Comparison of ENCODE assay signal across 29 mouse cellular contexts in genomic region chr10:21167842-21168241, GRCm38 (mm10).
"Had no signal": no experiment of that assay in that cellular context is flagged by ENCODE, and none has a peak within 500 bp of the region (broad histone marks: within the 10 kb centered on the region; RNA-seq: fewer than 3 reads in every experiment).

No protein-coding gene starts in this region.

- H3K4me3 ChIP-seq: left cerebral cortex, adult 2 months; limb, embryonic 10.5 days; limb, embryonic 12.5 days; limb, embryonic 13.5 days; limb, embryonic 15.5 days; liver, embryonic 12.5 days; liver, embryonic 13.5 days; liver, embryonic 15.5 days; lung, embryonic 15.5 days; megakaryocyte, embryonic 14.5 days; midbrain, embryonic 12.5 days; midbrain, embryonic 13.5 days; midbrain, embryonic 15.5 days; myocyte; neural tube, embryonic 12.5 days had no signal

- DNase-seq: left cerebral cortex, postnatal 4 days; liver; liver, embryonic 13.5 days; lung, adult 18-20 months; lung, adult 2 months; lung, embryonic 14.5 days; lung, postnatal 10 days; lung, postnatal 14 days; lung, postnatal 36 days; lung, postnatal 4 days; midbrain, embryonic 14.5 days had no signal

- H3K27ac ChIP-seq: left cerebral cortex, adult 2 months; limb, embryonic 10.5 days; limb, embryonic 12.5 days; limb, embryonic 13.5 days; limb, embryonic 15.5 days; liver, embryonic 12.5 days; liver, embryonic 13.5 days; liver, embryonic 14.5 days; liver, embryonic 15.5 days; lung, embryonic 15.5 days; macrophage; midbrain, embryonic 12.5 days; midbrain, embryonic 13.5 days; midbrain, embryonic 15.5 days; neural tube, embryonic 12.5 days had no signal

- H3K9ac ChIP-seq: limb, embryonic 12.5 days; limb, embryonic 13.5 days; limb, embryonic 15.5 days; liver, embryonic 12.5 days; liver, embryonic 13.5 days; liver, embryonic 14.5 days; liver, embryonic 15.5 days; lung, embryonic 14.5 days; lung, embryonic 15.5 days; midbrain, embryonic 12.5 days; midbrain, embryonic 13.5 days; midbrain, embryonic 15.5 days; neural tube, embryonic 12.5 days had no signal

- ATAC-seq: liver, embryonic 12.5 days; lung, postnatal 0 days; midbrain, embryonic 13.5 days; midbrain, embryonic 15.5 days; midbrain, embryonic 16.5 days had no signal

- H3K27me3 ChIP-seq: limb, embryonic 15.5 days; liver, embryonic 13.5 days; liver, embryonic 15.5 days; megakaryocyte, embryonic 14.5 days; midbrain, embryonic 15.5 days had no signal

- H3K4me1 ChIP-seq: limb, embryonic 10.5 days; limb, embryonic 12.5 days; limb, embryonic 13.5 days; limb, embryonic 15.5 days; liver, embryonic 13.5 days; liver, embryonic 15.5 days; lung, embryonic 15.5 days; midbrain, embryonic 12.5 days; midbrain, embryonic 13.5 days; midbrain, embryonic 15.5 days; neural tube, embryonic 12.5 days had no signal

- H3K4me2 ChIP-seq: limb, embryonic 12.5 days; limb, embryonic 13.5 days; limb, embryonic 15.5 days; liver, embryonic 12.5 days; liver, embryonic 13.5 days; liver, embryonic 15.5 days; lung, embryonic 14.5 days; lung, embryonic 15.5 days; midbrain, embryonic 12.5 days; midbrain, embryonic 13.5 days; midbrain, embryonic 15.5 days; neural tube, embryonic 12.5 days had no signal

- H3K36me3 ChIP-seq: limb, embryonic 10.5 days; limb, embryonic 12.5 days; limb, embryonic 13.5 days; limb, embryonic 15.5 days; liver, embryonic 12.5 days; liver, embryonic 13.5 days; liver, embryonic 15.5 days; lung, embryonic 15.5 days; midbrain, embryonic 12.5 days; midbrain, embryonic 13.5 days; midbrain, embryonic 15.5 days; neural tube, embryonic 12.5 days had no signal

- H3K9me3 ChIP-seq: limb, embryonic 10.5 days; limb, embryonic 12.5 days; limb, embryonic 13.5 days; limb, embryonic 15.5 days; liver, embryonic 12.5 days; liver, embryonic 13.5 days; liver, embryonic 15.5 days; lung, embryonic 15.5 days; midbrain, embryonic 13.5 days; midbrain, embryonic 15.5 days; neural tube, embryonic 12.5 days had no signal
